Mouse (Mus musculus) WW6 (cell line): ENCODE data around the gene Cnot10.
A peak's percentile ranks its signal among the peaks of the same experiment; 100 is the strongest.

Experiments used
- DNase-seq: peaks from one replicate; pipeline ENCODE4 v3.0.0-alpha.2; 2013; ENCODE audit warnings: low read depth, low spot score

Gene Cnot10

DNA sequence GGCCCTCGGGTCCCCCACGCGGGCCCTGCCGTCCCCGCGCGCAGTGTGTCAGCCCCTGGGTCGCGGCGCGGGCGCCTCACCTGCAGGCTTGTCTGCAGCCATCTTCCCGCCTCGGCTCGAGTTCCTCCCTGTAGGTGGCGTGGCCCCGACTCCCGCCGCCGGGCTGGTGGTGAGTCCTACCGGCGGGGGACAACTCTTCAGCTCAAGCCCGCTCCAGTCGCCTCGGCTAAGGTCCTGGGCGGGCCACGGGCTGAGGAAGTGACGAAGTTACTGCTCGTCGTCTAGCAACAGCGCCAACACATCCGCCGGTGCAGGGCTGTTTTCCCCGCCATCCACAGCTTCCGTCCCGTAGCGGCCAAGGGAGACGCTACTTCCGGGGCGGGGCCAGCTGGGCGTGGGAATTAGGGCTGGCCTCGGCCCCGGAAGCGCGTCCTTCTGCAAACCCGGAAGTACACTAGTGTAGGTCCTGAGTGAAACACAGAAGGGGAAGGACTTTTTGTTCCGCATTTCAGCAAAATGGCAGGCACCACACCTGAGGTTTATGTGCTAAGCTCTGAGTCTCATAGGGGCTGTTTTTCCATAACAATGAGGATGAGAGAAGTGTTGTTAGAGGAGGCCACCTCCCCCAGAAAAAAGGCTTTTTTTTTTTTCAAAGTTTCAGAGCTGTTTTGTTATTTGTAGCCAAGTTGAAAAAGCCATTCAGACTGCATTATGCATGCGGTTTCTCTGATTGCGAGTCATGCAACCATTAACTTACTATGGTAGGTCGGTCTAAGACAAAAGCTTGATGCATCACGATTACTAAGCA, at the start of gene Cnot10:
Gene Cnot10, minus strand, starts transcription at position 346 of the 808 bp plus-strand sequence.
- DNase-seq = peak; percentile 96

DNA sequence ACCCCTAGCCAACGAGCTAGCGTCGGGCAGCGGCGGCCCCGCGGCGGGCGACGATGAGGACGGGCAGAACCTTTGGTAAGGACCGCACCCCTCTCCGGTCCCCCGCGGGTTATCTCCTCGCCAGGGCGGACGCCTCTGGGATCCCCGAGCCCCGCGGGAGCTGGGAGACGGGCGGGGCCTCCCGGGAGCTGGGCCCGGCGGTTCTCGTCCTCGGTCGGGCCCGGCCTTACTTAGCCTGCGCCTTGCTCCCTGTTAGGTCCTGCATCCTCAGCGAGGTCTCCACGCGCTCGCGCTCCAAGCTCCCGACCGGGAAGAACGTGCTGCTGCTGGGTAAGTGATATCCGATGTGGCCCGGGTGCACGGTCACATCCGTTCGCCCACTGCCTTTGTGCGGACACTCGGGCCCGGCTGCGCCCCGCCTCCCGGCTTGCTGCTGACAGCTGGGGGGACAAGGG, 49.0 kb upstream of the Cnot10 start:
- DNase-seq = no peak

- DNase-seq = peak; percentile 95
Observed at GRCm38 (mm10) chr9:114688252-114688952, 48.4 kb upstream of the Cnot10 start, which contains the start of gene Dync1li1. Dync1li1 (plus strand) TSS chr9:114688790.

DNA sequence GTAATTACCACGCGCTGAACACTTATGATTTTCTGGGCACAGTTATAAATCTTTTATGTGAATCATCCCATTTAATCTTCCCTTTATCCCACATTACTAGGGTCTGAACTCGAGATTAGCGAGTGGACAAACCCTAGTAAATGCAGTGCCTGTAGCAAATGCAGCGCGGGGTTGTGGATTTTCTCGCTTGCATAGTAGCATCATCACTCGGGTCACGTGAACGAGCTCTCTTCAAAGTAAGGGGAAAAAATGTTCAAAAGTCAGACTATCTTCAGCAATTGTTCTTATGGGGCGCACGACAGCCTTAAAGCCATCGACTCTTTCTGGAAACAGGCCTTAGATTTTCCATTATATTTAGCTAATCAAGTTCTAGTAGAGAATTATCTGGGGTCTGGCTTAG, 47.7 kb upstream of the Cnot10 start:
- DNase-seq = no peak

- DNase-seq = no peak
Observed at GRCm38 (mm10) chr9:114686245-114686644, 46.3 kb upstream of the Cnot10 start.

- DNase-seq = no peak
Observed at GRCm38 (mm10) chr9:114682193-114682592, 42.2 kb upstream of the Cnot10 start.

DNA sequence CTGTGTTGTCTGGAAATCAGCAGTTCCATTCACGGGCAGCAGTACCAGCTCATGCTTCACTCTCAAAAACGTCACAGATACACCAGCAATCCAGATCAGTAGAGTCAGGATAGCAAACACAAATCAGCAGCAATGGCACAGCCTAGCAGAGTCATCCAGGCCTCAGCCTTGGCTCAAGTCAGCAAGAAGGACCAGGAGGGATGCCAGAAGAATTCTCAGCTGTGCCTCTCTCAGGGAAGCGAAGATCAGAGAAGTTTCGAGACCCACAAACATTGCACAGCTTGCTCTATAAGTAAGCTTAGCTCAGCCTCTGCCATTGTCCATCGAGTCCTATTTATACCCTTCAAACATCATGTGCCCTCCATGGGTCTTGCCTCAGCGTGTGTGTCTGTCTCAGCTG, 40.5 kb upstream of the Cnot10 start:
- no peak for DNase-seq

DNA sequence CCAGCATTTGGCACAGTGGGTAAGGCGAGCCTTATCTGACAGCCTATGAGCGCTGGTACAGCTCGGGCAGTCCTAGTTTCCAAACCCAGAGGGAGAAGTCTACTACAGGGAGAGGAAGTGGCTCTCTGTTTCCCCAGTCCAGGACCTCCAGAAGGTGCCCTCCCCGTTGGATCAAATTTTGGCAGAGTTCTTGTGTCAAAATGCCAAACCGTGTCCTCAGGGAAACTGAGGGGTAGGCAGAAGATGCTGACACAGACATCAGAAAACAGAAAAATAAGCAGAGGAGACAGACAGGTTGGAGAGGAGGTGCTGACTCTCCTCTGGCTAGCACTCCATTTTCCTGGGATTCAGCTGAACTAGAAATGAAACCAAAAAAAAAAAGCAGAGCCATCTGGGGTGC, 40.0 kb upstream of the Cnot10 start:
- no peak for DNase-seq

DNA sequence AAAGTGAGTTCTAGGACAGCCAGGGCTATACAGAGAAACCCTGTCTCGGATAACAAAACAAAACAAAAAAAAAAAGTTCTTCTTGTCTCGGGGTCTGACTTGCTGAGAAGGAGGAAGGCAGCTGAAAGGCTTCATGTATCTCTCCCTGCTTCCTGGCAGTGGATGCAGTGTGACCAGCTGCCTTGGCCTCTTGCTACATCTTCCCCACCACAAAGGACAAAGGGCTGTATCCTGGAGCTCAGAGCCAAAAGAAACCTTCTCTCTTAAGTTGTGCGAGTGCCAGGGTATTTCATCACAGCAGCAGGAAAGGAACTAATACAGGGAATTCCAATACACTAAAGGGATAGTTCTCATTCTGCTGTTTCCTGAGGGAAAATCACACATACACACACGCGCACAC, 38.6 kb upstream of the Cnot10 start:
- no peak for DNase-seq

- no peak for DNase-seq
Observed at GRCm38 (mm10) chr9:114673626-114674025, 33.6 kb upstream of the Cnot10 start.

DNA sequence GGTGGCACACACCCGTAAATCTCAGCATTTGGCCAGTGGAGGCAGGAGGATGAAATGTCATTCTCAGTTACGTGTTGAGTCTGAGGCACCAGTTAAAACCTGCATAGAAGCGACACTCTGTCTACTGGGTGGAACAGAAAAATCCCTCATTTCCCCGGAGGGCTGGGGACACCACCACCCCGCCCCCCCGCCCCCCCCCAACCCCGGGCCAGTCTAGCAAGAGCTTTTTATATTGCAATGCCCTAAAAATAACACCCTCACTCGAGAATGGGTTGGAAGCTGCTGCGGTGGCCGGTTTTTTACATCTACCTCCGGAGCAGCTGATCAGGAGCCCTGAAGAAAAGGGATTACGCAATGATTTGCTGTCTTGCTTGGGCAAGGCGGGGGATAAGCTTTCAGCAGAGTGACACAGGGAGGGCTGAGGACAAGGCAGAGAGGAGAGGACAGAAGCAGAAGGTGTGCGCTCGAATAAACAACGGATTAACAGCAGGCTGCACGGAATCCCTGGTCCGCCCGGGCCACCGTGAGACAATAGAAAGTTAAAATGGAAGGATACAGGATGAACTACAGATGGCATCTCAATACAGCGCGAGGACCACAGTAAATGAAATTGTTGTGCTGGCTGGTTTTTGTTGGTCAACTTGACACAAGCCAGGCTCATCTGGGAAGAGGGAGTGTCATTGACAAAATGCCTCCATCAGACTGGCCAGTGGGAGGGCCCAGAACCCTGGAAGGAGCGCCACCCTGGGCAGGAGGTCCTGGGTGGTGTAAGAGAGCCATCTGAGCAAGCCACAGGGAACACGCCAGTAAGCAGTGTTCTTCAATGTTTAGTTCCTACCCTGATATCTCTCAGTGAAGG, 32.9 kb upstream of the Cnot10 start:
- DNase-seq = no peak

GRCm38 (mm10) chr9:114671946-114672345, 32.0 kb upstream of the Cnot10 start:
- DNase-seq = no peak

DNA sequence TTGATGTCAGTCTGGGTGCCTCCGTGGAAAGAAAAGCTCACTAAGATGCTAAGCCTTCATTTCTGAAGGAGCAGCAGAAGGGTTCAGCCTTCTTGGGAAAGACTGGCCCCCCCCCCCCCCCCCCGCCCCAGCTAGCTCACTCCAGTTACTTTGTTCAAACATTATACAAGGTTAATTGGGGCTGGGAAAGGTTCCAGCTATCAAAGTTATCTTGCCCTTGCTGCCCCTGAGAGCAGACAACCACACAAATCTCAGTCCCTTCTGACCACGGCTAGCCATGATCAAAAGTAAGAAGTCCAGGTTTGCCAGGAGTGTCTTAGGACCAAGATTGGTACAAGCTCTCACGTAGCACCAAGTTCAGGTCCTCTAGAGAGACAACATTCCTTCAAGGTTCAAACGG, 29.0 kb upstream of the Cnot10 start:
- DNase-seq = no peak

DNA sequence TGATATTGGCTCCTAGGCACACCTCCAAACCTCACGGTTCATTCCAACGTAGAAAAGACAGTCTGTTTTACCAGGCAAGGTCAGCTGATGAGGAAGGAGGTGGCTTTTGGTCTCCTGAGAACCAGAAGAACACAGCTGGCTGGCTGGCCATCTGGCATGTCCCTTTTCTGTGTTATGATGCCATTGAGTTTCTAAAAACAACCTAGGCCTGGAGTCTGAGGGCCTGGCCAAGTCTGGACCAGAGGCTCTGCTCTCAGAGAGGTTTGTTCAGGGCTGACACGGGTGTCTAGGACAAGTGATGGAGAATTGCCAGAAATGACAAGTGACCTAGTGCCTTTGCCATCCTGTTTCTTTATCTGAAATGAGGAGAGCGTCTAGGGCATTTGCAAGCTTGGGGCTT, 28.1 kb upstream of the Cnot10 start:
- no peak for DNase-seq

GRCm38 (mm10) chr9:114666858-114667257, 26.9 kb upstream of the Cnot10 start:
- no peak for DNase-seq

- peak; percentile 76 for DNase-seq
Observed at GRCm38 (mm10) chr9:114663782-114664181, 23.8 kb upstream of the Cnot10 start.

GRCm38 (mm10) chr9:114661991-114662390, 22.0 kb upstream of the Cnot10 start:
- DNase-seq = no peak

DNA sequence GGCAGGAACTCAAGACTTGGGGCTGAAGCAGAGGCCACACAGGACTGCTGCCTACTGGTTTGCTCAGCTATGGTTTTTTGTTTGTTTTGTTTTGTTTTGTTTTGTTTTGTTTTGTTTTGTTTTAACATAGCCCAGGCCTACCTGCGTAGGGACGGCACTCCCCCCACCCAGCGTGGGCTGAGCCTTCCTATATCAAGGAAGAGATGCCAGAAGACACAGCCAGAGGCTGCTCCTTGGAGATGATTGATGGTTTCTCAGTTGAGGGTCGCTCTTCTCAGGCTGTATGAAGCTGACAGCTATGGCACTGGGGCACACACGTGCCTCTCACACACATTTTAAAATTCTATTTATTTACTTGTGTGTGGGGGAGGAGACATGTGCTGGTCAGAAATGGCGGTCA, 21.0 kb upstream of the Cnot10 start:
- no peak for DNase-seq

GRCm38 (mm10) chr9:114660506-114660905, 20.5 kb upstream of the Cnot10 start:
- no peak for DNase-seq

DNA sequence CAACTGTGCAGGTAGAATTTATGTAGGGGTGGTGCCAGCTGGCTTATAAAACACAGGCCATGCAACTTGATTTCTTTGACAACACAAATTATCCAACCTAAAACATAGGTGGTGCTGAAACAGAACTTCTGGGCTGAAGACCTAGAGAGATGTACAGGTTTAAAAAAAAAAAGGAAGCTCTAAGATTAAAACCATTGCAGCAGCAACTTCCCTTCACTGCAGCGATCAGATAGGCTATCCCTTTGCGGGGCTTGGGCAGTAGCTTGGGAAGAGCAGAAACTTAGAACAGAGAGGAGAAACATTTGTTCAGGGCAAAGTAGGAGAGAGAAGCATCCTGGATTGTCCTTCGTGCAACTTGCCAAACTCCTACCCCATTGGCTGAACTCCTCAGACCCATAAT, 16.7 kb upstream of the Cnot10 start:
- DNase-seq = no peak

- DNase-seq = no peak
Observed at GRCm38 (mm10) chr9:114655356-114655755, 15.4 kb upstream of the Cnot10 start.
